Mouse (Mus musculus) right cerebral cortex, postnatal 14 days (tissue): ENCODE results near the gene Zfp677.
"Not testable (repeated sequence)": the region's sequence is repeated elsewhere in the genome, so short reads cannot be mapped to it uniquely, and the experiment has no call there.

Experiments used
- DNase-seq: peaks from one replicate; pipeline ENCODE4 v3.0.0; 2022

Gene Zfp677

DNA sequence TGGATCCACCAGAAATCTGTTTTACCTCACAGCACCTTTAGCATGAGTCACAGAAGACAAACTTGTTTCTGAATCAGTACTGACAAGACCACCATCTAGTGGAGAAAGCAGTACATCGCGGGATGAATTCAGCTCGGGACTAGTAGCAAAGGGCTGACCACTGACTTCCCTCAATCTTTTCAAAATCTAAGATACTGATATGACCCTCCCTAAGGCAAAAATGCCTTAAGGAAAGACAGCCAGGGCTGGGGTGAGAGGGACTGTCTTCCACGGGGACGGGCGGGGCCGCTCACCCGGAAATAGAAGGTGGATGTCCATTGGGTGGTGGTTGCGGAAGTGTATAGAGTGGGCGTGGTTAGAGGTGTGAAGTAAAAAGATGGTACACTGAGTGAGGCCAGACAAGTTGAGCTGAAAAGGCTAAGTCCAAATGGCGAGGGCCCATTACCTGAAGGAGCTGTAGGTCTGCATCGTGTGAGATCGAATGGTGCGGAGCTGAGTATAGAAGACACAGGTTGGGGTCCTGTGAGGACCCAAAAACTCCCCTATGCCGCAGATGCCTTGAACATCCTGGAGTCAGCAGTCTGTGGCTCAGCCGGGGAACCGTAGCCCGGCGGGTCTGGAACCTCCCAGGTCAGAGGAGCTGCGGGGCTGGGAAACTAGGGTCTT lies at the start of gene Zfp677:
Gene Zfp677, plus strand, starts transcription at position 358 of the 666 bp plus-strand sequence.
- peak; percentile 33 for DNase-seq

DNA sequence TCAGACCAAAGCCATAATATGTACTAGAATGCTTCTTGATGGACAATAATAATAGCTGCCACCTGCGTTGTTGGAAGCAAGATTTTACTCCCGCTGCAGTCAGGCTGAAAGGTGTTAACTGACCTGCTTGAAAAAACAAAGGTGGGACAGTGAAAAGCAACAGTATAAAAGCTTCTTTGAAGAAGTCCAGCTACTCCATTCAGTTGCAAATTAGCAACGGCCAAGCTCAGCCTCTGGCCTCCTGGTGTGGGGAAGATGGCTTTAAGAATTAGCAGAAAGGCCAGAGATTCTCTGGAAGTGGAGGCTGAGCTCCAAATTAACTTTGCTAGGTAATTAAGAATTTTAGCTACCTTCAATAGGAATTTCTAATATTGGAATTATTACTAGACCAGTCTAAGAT lies 15.5 kb upstream of the Zfp677 start:
- DNase-seq = not testable (repeated sequence)

DNA sequence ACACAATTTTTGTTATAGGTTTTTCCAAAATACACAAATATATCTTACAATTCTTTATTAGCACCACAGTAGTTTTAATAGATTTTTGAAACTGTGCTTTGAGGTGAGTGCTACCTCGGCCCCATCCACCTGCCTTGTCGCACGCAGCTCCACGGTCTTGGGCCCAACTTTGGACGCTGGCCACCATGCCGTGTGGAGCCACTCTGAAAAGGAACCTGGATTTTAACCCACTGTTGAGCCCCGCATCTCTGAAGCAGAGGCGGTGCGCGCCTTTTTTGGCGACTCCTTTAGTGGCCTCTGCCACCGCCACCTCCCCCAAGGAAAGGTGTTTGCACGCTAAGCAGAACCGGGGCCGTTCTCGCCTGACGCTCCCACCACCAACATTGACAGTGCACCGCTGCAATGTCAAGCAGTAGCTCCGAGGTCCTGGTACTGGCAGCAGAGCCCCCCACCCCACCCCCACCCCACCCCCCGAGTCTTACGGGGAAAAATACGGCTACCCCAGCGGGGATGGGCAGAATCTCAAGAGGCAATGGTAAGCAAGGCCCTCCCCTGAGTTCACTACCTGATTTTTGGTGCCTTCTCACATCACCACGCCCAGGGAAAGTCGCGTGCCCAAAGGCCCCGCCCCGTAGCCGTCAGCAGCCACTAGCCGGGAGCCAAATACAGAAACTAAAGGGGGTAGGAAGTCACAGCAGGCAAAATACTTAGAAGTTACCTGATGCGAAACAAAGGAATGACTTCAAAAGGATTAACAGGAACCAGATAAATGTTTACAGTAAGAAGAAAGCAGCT lies 13.4 kb upstream of the Zfp677 start:
- no peak for DNase-seq

DNA sequence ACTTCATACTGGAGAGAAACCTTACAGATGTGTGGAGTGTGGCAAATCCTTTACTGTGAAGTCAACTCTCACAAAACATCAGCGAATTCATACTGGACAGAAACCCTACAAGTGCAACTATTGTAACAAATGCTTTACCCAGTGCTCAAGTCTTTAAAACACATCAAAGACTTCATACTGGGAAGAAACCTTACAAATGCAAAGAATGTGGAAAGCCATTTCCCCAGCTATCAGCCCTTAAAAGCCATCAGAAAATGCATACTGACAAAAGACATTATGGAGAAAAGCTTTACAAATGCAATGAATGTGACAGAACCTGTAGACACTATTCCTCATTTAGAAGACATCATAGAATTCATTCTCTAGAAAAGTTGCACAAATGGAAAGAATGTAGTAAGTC lies 8.2 kb upstream of the Zfp677 start:
- DNase-seq = no peak

DNA sequence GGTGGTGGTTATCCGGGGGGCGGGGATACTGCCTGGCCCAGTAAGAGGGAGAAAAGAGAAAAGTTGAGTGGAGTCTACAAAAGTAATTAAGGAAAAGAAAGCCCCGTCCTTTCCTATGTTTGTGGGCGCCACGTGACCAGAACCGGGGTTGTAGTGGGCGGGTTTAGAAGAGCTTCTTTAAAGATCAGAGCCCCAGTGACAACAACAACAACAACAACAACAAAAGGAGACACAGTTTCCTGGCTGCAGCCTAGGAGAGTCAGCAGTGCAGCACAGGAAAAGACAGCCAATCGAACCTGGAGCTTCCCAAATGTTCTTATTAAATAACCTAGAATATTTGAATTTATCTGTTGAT lies 486 bp downstream of the Zfp677 start:
- DNase-seq = no peak

DNA sequence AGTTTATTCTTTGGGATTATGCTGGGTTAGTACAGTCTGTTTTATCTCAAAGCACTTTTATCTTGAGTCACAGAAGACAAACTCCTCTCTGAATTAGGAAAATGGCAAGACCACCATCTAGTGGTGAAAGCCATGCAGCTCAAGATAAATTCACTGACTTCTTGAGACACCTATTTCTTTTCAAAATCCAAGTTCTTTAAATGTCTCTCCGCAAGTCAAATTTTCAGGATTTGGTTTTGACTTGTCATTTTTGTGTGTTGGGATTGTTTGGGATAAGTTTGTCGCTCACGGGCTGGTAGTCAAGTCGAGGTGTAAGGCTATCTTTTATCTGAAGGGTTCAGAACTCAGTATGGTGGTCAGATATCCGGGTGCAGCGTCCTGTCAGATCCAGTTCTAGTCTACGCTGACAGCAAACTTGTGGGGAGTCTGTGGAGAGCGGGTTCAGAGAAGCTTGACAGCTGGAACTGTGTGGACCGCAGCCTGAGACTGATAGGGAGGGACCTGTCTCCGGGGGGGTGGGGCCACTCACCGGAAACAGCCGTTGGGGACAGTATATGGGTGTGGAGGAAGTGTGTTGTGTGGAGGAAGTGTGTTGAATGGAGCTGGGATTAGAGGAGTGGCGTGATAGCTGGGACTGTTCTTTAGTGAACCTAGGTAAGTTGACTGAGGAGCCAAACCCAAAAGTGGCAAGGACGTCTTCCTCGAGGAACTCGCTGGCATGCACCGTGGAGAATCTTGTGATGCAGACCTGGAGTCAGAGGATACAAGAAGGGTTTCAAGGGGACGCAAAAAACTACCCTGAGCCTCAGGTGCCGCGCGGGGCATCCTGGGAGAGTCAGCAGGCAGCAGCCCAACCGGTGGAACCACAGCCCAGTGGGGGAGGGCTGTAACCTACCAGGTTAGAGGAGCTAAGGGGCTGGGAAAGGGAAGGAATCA lies 39.4 kb downstream of the Zfp677 start, which contains the start of gene Zfp54:
Gene Zfp54, plus strand, starts transcription at position 564 of the 936 bp plus-strand sequence.
- DNase-seq = peak; percentile 28

DNA sequence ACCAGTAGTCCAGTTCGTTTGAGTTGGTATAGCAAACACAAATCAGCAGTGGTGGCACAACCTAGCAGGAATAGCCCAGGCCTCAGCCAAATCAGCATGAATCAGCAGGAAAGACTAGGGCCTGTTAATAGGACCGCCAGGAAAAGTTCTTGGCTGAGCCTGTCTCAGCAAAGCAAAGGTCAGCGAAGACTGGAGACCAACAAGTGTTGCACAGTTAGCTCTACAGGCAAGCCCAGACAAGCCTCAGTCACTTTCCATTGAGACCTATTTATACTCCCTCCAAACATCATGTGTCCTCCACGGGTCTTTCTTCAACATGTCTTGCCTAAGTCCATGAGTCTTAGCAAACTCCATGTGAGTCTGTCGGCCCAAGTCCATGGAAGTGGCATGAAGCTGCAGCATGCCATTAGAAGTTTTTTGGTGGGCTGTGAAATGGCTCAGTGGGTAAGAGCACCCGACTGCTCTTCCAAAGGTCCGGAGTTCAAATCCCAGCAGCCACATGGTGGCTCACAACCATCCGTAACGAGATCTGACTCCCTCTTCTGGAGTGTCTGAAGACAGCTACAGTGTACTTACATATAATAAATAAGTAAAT lies 55.4 kb downstream of the Zfp677 start:
- not testable (repeated sequence) for DNase-seq
